Mouse (Mus musculus): ENCODE data around the gene Tmem262. TPM values are rescaled to one million over a fixed set of nuclear protein-coding genes. Genes with fewer than 3 reads are reported as not detected.

The Tmem262 gene
- total RNA-seq, 2 experiments from 2014 or later, result not detected

DNA sequence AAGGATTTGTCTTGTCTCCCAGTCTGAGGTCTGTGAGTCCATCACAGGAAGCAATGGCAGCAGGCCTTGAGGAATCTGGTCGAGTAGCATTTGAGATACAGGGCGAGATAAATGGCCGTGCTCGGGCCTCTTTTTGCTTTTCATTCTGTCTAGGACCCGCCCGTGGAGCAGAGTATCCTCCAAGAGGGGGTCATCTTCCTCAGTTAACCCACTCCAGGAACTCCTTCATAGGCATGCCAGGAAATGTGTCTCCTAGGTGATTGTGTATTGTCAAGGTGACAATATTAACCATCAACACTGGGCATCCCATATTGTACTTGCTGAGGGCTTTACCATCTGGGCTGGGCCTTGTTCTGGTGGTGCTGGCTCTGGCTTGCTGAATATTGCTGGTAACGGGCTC is 14.3 kb downstream of the Tmem262 start, which contains the start of gene AC131692.1:
Gene AC131692.1, plus strand, starts transcription at position 301 of the 400 bp plus-strand sequence.
- no peak for ATAC-seq (replicated peaks; ENCODE audit: poor library complexity, severe bottlenecking)

DNA sequence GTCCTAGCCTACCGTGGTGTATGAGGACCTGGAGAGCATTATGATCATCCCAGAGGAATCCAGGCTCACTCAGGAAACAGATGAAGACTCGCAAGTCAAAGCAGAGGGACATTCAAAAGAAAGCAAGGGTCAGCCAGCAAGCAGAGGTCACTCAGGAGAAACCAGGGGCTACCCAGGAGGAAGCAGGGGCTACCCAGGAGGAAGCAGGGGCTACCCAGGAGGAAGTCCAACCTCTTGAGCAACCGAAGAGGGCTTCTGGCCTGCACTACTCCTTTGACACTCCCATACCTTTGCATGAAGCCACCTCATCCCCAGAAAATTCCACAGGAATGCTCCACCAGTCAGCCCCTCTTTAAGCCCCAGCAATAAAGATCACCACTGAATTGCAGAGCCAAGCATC is 18.0 kb downstream of the Tmem262 start:
- peak; percentile 70 for ATAC-seq (replicated peaks; ENCODE audit: poor library complexity, severe bottlenecking)

DNA sequence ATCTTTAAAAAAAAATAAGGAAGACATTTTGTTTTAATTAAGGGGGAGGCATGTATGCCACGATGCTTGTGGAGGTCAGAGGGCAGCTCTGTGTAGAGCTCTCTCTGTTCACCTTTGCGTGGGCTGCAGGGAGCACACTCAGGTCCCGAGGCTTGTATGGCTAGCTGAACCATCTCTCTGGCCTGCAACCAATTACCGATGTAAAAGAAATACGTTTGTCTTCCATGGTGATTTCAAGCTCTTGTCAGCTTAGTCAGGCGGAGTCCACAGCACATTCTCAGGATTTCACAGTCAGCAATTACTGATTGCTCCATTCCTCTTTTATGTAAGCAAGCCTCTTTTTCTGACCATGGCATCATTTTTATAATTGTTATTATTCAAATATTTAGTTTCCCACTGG is 21.4 kb downstream of the Tmem262 start:
- ATAC-seq (replicated peaks; ENCODE audit: poor library complexity, severe bottlenecking), result no peak

DNA sequence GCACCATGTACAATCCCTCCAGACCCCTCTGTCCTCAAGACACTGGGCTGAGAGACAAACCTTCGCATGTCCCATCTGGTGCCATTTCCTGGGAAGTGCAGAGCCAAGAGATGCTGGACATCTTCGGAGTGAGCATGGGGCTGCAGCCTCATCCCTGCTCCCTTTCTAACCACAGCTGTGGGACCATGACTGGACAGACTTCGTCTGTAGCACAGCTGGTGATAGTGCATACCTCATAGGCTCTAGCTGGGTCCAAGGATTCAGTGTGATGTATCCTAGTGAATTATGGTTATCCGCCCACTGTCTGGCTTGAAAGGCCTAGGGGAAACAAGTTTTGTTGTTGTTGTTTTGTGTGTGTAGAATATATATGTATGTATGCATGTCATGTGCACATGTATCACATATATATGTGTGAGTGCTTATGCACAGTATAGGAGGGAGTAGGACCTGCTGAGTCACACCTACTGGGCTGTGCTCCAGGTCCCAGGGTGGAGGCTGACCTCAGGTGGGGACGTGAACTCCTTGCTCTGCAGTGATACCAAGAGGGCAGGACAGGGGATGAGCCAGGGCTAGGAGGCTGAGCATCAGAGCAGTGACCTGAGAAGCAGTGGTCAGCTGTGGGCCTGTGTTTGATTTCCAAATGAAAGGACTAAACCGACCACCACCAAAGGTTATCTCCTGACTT is 22.5 kb downstream of the Tmem262 start:
- ATAC-seq (replicated peaks; ENCODE audit: poor library complexity, severe bottlenecking), result no peak

DNA sequence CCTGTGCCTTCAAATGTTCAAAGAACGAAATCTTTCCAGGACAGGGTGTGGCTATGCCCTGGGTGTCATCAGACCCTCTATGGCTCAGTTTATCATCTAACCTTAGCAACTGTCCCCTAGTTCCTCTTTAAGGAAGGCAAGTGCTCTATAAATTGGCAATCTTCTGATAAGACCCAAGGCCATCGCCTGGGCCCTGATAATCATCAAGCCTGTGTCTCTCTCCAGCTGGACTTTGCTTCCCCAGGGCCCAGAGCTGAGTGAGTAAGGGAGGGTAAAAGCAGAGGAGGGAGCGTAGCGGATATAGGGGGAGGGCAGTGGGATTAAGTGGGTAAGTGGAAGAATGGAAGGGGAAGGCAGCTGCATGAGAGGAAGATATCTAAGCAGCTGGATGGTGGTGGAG is 24.6 kb downstream of the Tmem262 start:
- ATAC-seq (replicated peaks; ENCODE audit: poor library complexity, severe bottlenecking), result 0 out of 2 replicates have a peak, but pooled peaks have one; percentile 20

DNA sequence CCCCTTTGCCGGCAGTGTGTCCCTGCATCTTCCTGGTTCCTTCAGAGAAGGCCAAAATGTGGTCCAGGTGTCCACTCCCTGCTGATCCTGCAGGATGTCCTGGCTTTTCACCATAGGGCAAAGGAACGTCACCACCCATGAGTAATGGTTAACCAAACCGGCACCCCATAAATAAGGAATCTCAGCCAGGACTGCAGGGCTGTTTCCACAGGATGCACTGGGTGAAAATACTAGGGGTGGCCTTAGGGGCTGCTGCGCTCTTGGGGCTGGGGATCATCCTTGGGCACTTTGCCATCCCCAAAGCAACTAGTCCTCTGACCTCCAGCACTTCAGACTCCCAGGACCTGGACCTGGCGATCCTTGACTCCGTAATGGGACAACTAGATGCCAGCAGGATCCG is 25.8 kb downstream of the Tmem262 start, which contains the start of gene Naaladl1:
Gene Naaladl1, plus strand, starts transcription at position 197 of the 400 bp plus-strand sequence.
- ATAC-seq (replicated peaks; ENCODE audit: poor library complexity, severe bottlenecking), result no peak

DNA sequence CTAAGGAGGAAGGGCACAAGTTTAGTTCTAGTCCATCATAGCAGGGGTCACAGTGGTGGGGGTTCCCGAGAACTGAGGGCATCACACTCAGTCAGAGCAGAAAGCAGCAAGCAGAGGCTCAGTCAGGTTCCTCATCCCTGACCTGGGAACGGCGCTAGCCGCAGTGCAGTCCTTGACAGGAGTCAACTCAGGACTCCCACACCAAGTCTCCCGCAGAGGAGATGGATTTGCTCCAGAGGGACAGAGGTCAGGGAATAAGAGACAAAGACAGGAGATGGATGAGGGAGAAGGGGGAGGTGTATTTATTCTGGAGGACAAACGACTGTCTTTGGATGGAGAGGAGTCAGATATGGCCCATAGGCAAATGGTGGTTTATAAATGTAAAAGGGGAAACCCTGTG is 33.3 kb downstream of the Tmem262 start:
- ATAC-seq (replicated peaks; ENCODE audit: poor library complexity, severe bottlenecking), result no peak

DNA sequence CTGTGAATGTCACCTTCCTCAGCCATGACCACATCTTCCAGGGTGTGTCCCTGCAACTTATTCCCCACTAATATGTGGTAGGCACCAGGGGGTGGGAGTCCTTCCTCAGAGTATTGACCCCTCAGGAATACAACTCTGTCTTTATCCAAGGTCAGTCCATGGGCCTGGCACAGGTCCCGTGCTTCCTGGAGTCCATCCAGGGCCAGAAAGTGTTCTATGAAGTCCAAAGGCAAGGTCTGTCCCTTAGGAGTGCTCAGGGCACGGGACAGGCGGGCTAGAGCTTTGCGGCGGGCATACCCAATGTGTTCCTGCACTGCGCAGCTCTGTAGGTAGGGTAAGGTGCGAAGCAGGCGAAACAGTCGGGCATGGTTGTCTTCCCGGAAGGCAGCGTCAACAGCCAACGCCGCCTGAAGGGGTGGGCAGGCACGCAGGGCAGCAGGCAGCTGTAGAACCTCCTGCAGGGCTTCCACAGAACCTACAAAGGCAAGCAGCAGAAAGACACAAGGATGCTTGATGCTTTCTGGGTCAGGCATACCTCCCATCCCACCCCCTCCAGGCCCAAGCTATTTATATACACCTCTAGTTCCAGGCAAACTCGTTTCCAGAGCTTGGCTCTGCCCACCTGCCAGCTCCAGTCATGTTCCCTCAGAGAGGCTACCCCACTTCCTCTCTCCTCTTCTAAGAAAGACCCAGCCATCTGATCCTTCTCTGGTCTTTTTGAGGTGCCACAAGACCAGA is 36.4 kb downstream of the Tmem262 start:
- no peak for ATAC-seq (replicated peaks; ENCODE audit: poor library complexity, severe bottlenecking)

DNA sequence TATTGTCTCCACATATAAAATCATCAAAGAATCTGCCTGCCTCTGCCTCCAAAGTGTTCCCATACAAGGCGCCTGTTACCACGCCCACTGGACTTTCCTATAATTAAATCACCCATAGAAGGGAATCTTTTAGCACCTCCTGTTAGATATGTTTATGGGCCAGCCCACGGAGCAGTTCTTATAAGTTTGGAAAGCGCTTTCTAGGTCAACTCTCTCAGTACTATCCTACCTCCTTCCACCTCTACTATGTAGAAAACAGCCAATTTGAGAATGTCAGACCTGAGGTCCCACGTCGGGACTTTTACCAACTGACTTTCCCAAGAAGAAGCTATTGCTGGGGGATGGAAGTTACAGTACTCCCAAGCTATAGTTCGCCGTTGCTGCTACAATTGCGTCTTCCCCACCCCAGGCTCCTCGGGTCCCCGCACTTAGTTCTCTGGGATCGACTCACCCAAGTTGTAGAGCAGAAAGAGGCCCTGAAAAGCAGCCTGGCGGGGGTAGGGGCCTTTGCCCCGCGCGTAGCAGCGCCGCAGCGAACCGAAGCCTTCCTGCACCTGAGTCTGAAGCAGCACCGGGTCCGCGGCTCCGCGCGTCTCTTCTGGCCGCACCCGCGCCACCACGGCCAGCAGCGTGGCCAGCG is 37.6 kb downstream of the Tmem262 start:
- ATAC-seq (replicated peaks; ENCODE audit: poor library complexity, severe bottlenecking), result no peak

DNA sequence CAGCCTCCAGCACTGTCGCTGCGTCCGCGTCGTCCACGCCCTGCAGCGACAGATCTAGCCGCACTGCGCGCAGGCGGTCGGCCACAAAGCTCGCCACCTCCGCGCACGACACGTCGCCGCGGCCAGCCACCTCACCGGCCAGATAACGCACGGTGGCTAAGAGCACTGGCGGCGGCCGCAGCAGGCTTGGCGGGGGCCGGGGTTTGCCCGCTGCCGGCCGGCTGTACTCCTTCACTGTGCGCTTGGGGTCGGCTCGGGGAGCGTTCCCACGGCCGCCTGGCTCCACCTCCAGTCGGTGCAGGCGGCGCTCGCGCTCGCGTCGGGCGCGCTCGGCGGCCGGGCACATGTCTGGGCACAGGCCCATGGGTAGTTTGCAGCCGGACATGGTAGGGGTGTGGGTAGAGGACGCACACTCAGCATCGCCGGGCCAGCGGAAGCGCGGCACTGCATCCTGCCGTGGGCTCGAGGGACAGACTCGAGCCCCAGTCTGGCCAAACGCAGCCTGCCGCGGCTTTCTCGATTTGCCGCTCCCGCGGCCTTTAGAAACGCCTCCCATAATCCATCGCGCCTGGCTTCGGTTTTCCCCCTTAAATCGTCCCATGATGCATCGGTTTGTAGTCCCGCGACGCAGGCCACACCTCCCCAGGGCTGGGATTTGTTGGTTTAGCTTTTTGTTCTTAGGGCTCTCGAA is 38.3 kb downstream of the Tmem262 start, which contains the start of gene Sac3d1:
Gene Sac3d1, minus strand, starts transcription at position 665 of the 691 bp plus-strand sequence.
- ATAC-seq (replicated peaks; ENCODE audit: poor library complexity, severe bottlenecking), result peak; percentile 83

DNA sequence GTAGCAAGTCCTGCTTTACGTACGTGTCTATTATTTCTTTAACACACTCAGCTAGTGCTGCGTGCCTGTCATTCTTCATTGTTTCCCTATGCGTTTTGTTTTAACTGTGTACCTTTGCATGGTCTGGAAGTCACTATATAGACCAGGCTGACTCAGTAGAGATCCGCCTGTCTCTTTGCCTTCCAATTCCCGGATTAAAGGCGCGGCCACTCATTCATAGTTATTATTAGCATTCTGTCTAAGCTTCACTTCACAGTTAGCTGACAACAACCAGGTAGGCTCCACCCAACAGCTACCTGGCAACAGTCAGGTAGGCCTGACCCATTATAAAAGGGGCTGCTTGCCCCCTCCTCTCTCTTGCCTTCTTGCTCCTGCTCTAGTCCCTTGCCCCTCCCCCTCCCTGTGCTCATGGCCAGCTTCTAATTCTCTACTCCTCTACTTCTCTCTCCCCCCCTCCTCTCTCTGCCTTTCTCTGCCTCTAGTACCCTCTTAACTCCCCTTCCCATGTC is 38.9 kb downstream of the Tmem262 start:
- no peak for ATAC-seq (replicated peaks; ENCODE audit: poor library complexity, severe bottlenecking)

DNA sequence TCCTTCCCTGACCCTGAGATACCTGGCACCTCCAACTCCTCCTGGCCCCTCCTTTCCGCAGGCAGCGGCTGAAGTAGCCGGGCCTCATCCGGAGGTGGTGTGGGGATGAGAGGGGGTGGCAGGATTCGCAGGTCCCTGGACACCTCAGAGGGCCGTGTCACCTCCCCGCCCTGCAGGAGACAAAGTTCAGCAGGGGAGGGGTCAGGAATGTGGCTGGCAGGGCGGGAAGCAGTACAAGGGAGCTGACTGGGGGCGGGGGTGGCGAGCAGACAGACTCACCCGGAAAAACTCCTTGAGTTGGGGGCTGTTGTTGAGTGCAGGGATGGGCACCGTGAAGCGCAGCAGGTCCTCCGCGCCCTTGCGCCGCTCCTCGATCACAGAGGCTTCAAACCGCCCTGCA is 41.9 kb downstream of the Tmem262 start:
- no peak for ATAC-seq (replicated peaks; ENCODE audit: poor library complexity, severe bottlenecking)

DNA sequence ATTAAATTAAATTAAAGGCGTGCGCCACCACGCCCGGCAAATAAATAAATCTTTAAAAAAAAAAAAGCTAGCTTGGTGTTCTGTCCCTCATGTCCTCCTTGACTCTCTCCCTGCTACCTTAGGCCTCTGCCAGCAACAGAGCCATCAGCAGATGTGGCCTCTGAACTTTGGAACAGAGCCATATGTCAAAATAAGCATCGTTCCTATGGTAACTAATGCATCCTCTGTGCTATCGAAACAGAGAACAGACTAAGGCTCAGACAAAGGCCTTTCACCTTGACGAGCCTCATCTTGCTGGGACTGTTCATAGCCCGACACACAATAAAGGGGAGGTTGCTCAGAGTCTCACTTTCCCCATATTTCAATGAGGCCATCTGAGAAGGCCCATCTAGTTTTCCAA is 43.5 kb downstream of the Tmem262 start:
- no peak for ATAC-seq (replicated peaks; ENCODE audit: poor library complexity, severe bottlenecking)

DNA sequence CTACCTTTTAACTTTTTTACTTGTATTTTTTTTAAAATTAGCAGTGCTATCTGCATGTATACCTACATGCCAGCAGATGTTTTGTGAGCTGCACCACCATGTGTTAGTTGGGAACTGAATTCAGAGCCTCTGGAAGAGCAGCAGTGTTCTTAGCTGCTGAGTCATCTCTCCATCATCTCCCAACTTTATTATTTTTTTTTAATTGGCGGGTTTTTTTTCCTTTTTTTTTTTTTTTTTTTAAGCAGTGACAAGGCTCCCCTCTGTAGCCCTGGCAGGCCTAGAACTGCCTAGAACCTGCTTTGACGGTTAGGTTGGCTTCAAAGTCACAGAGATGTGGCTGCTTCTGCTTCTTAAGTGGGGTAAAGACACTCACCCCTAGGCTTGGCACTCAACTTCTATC is 45.1 kb downstream of the Tmem262 start:
- ATAC-seq (replicated peaks; ENCODE audit: poor library complexity, severe bottlenecking), result no peak

DNA sequence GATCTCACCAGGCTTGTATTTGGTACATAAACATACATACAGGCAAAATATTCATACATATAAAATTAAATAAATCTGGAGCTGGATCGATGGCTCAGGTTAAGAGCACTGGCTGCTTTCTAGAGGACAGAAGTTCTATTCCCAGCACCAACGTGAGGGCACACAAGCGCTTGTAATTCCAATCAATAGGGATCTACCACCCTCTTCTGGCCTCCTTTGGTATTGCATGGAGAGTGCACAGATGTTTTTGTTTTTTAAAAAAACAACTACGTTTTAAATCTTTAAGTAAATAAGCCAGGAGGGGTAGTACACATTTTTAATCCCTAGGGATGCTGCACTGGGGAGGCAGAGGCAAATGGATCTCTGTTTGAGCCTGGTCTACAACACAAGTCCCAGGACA is 46.5 kb downstream of the Tmem262 start:
- ATAC-seq (replicated peaks; ENCODE audit: poor library complexity, severe bottlenecking), result no peak

DNA sequence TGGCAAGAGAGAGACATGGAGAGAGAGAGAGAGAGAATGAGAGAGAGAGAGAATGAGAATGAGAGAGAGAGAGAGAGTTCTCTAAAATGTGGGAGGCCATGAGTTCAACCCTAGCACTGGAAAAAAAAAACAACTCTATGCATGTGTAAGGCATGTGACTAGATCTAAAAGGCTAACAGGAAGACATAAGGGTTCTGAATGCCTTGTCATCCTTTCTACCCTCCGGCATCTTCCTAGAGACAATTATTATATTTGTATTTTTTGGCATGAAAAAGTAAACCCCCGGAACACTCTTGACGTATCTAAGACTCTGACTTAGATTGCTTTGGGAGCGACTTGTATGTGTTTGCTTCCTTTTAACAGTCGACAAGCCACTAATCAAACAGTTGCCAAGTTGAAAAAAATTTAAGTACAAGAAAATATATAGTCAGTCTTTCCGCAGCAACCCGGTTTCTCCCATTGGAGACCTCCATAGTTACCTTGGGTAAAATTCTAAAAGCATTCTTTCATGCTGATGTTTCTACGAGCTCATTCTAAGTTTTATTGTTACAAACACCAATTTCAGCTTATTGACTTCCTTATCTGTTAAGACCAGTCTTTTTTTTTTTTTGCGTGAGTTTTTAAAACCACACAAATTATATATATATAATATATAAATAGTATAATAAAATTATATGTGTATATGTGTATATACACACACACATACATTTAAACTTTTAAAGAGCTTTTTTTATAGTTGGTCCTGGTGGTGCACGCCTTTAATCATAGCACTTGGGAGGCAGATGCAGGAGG is 47.2 kb downstream of the Tmem262 start:
- no peak for ATAC-seq (replicated peaks; ENCODE audit: poor library complexity, severe bottlenecking)

DNA sequence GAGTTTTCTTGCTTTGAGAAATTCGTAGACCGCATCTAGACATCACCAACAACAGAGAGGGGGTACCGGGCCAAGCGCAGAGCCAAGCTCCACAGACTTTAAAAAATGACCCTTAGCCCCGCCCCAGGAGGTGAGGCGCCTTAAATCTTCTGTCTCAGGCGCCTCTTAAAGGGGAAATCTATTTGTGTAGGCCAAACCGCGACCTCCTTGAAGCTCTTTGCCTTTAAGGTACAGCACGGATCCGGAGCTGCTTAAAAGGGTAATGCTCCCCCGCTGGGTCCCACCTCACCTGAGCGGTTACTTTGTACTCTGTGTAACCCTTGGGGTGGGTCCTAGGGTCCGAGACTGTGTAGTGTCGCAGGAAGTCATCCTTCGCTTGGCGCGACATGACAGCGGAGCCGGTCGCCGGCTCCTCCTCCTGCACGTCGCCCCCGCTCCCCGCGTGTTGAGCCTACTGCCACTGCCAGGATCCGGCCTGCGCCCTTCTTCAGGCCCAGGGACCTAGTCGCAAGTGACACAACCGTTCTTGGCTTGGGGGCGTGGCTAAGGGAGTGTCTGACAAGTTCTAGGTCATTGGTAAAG is 48.0 kb downstream of the Tmem262 start, which contains the start of gene Snx15:
Gene Snx15, minus strand, starts transcription at position 545 of the 582 bp plus-strand sequence.
- ATAC-seq (replicated peaks; ENCODE audit: poor library complexity, severe bottlenecking), result peak; percentile 92

Data from granulocyte monocyte progenitor cell, adult 5-6 weeks (primary cell).